Mouse (Mus musculus) lung, postnatal 0 days (tissue): ENCODE data around the gene Mast4.

Experiments used
- CTCF ChIP-seq: IDR thresholded peaks from 2 replicates; pipeline ENCODE4 v1.5.1; 2016; ENCODE audit warnings: antibody characterized with exemption, mild to moderate bottlenecking
- EP300 ChIP-seq: IDR thresholded peaks from 2 replicates; pipeline ENCODE4 v1.6.1; 2016; ENCODE audit warnings: antibody characterized with exemption, mild to moderate bottlenecking, control low read depth

GRCm38 (mm10) chr13:102947546-102947945, 386.8 kb downstream of the Mast4 start:
- TF ChIP-seq CTCF: no peak
- TF ChIP-seq EP300: no peak
